Mouse (Mus musculus) gastrocnemius, postnatal 25 days (tissue): Measurements from ENCODE around the gene Lamtor2. TPM values are rescaled to one million over a fixed set of nuclear protein-coding genes. Genes with fewer than 3 reads are reported as not detected.
"Not testable (repeated sequence)": the region's sequence is repeated elsewhere in the genome, so short reads cannot be mapped to it uniquely, and the experiment has no call there.

Experiments used
- DNase-seq: peaks from one replicate; pipeline ENCODE4 v3.0.0; 2022
- long read RNA-seq, 2 experiments: library from polyadenylated mRNA; stranded (forward); transcript quantifications; one replicate each; pipeline ENCODE4 v2.0.0; 2021
- total RNA-seq, 2 experiments: library from RNA; stranded (reverse); gene quantifications; 1 replicate in 1 of 2; 2 replicates in 1 of 2; pipeline ENCODE4 v1.2.3; 2021

Lamtor2 gene
- 10 to 100 TPM; 76.1 to 81.1 TPM for total RNA-seq
- long read RNA-seq, experiment 1, transcript Lamtor2-202 (4 exons, 568 nt): minor isoform, 18 of 147 reads
- long read RNA-seq, experiment 1, transcript Lamtor2-201 (4 exons, 668 nt): major isoform, 98 of 147 reads
- long read RNA-seq, experiment 1, transcript Lamtor2-203 (2 exons, 567 nt): minor isoform, 12 of 147 reads
- long read RNA-seq, experiment 1, partial matches to known transcripts: 2 of 147 reads
- long read RNA-seq, experiment 1, other reads (novel, unspliced or antisense): 16 of 147 reads
- long read RNA-seq, experiment 2, transcript Lamtor2-201 (4 exons, 668 nt): major isoform, 88 of 101 reads
- long read RNA-seq, experiment 2, partial matches to known transcripts: 6 of 101 reads
- long read RNA-seq, experiment 2, other reads (novel, unspliced or antisense): 3 of 101 reads

GRCm38 (mm10) chr3:88552676-88553524, at the start of gene Lamtor2:
Lamtor2 (minus strand) TSS chr3:88553074.
- peak; percentile 98 for DNase-seq

- DNase-seq: no peak
Measured at GRCm38 (mm10) chr3:88602466-88602865, 49.6 kb upstream of the Lamtor2 start.

DNA sequence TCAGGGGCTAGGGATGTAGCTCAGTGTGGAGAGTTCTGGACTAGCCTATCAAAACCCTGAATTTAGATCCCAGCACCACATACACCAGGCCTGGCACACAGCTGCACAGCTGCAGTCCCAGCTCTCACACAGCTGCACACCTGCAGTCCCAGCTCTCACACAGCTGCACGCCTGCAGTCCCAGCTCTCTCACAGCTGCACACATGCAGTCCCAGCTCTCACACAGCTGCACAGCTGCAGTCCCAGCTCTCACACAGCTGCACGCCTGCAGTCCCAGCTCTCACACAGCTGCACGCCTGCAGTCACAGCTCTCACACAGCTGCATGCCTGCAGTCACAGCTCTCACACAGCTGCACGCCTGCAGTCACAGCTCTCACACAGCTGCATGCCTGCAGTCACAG, 43.7 kb upstream of the Lamtor2 start:
- not testable (repeated sequence) for DNase-seq

DNA sequence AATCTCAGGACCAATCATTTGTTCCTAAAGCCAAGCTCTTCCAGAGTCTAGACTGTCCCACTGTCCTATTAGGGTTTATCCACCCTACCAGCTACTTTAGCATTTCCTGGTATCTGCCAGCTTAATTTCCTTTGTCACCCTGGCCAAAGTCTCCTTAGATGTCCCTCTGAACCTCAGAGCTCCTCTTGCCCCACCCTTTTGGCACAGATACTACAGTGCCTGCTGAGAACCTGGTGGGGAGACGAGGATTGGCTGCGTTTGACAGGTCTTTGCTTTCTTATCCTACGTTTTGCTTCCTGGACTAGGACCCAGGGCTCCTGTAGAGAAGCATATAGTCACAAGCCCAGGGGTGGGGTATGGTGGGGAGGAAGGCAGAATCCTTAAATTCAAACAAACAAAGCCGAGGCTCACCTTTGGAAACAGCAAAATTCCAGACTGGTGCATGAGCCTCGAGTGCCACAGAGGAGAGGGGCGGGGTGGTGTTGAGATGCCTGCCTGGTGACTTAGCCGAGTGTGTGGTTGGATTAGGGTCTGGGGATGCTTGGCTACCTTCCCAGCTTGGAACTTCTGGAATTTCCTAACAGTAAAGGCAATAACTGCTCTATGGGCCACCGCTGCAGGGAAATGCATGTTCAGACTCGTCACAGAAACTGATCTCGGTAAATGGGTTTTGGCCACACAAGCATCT, 41.2 kb upstream of the Lamtor2 start:
- DNase-seq: no peak

DNA sequence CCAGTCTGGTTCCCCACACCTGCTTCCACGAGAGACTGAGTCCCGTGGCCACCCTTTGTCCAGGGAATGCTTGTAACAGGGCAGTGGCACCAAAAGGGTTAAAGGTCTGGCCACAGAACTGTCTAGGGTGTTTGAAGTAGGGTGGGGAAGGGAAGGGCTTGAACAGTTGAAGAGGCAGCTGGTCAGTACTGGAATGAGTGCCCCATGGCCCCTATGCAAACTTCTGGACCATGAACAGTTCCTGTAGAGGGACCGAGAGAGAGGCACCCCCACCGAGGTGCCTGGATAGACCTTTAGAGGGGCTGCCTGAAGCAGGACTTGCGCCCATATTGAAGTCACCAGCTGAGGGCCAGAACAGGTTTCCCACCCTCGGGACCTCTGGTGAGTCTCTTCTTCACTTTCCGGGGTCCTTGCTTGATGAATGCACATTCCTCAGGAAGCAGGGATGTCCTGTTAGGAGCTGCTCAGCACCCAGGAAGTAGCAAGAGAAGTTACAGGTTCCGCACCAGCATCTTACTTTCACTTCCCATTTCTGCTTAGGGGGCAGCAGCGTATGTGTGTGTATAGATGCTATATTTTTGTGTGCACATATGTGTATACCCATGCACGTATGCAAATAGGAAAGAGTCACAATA, 40.2 kb upstream of the Lamtor2 start:
- DNase-seq: no peak

GRCm38 (mm10) chr3:88591950-88592731, 39.3 kb upstream of the Lamtor2 start:
- DNase-seq: no peak

DNA sequence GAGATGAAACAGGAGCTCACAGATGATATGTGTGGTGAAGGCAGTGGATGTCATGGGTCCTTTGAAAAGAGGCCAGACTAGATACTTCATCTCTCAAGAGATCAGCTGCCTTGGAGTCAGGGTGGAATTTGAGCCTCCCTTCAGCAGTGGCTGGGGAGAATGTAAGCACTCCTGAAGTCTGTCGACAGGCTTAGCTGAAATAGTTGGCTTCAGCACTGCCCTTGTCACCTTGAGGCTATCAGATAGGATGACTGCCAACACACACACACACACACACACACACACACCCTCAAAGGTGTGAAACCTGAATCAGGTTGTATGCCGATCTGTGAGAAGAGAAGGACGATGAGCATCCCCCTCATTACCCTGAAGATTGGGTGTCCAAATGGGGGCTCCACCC, 38.2 kb upstream of the Lamtor2 start:
- DNase-seq: no peak

DNA sequence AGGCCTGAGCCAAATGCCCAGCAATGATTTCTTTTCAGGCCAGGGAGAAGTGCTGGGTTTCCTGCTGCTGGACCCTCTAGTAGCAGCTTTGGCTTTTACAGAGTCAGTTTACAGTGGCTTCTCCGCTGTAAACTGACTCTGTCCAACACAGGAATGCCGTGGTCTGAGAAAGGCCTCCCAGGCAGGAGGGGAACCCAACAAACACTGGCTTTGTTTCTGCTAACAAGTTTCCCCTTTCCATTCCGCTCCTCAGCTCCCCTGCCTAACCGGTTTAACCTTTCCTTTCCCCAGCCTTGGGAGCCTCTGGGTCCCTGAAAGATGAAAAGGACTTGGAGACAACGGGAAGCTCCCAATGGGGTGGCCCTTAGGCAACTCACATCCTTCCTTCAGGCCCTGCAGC, 37.4 kb upstream of the Lamtor2 start:
- no peak for DNase-seq

GRCm38 (mm10) chr3:88586640-88587039, 33.8 kb upstream of the Lamtor2 start:
- no peak for DNase-seq

GRCm38 (mm10) chr3:88585769-88586168, 32.9 kb upstream of the Lamtor2 start:
- DNase-seq: no peak

- peak; percentile 79 for DNase-seq
Measured at GRCm38 (mm10) chr3:88579454-88580117, 26.7 kb upstream of the Lamtor2 start.

DNA sequence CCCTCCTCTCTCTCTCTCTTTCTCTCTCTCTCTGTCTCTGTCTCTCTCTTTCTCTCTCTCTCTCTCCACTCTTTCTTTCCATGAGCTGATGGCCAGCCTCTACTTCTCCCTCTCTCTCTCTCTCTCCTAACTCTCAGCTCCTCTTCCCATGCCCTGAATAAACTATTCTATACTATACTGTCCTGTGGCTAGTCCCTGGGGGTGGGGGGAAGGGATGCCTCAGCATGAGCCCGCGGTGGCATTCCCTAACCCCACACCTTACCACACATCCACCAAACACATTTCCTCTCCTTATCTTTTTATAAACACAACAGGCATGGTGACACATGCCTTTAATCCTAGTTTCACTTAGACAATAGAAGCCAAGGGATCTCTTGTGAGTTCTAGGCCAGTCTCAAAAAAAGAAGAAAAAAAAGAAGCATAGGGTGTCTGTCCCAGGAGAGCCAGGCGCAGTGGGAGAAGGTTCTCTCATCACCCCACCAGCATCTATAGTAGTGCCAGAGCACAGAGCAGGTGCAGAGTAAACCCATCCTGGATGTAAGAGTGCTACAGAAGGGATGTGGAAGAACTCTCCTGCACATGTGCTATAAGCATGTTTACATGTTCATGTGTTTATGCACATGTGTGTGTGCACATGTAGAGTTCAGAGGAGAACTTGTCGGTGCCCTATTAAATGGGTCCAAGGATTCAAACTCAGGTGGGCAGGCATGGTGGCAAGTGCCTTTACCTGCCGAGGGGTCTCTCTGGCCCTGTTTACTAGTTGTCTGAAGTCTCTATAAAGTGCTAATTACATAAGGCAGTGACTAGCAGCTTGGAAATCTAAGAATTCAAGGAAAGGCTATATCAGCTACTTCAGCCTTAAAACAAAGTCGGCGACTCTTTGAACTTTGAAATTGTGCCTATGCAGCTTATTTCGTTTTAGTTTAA, 25.9 kb upstream of the Lamtor2 start:
- DNase-seq: no peak

GRCm38 (mm10) chr3:88577846-88578245, 25.0 kb upstream of the Lamtor2 start:
- DNase-seq: not testable (repeated sequence)

- no peak for DNase-seq
Measured at GRCm38 (mm10) chr3:88575540-88575939, 22.7 kb upstream of the Lamtor2 start, which contains the start of gene Ssr2. Ssr2 (plus strand) TSS chr3:88575876.

DNA sequence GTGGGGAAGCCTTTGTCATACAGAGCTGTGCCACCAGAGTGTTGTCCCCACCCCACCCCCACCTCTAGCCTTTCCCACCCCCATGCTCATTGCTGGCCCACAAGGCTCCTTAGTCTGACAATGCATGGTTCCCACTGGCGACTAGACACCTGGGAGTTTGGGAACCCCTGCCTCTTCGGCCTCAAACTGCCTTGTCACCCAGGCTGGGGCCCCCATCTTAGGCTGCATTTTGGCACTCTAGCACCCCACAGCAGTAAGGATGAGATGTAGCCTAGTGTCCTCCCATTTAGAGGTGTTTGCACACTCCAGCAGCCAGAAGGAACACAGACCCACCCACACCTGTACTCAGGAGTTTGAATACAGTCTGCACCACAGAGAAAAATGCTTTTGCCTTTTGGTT, 20.9 kb upstream of the Lamtor2 start:
- DNase-seq: no peak

DNA sequence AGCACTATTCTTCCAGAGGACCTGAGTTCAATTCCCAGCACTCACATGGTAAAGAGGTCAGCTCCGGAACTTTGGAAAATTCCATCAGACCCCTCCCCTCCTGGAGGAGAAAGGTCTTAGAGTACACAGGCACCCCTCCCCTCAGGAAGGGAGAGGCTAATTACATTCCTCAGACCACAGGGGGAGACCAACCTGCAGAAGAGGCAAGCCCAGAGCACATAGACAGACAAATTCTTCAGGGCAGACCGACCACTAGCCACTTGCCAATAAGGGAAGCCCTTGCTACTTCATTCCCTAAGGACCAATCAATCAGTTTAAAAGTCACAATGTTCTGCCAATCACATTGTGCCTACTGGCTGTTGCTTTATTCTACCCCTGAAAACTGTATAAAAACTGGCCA, 20.0 kb upstream of the Lamtor2 start:
- no peak for DNase-seq

DNA sequence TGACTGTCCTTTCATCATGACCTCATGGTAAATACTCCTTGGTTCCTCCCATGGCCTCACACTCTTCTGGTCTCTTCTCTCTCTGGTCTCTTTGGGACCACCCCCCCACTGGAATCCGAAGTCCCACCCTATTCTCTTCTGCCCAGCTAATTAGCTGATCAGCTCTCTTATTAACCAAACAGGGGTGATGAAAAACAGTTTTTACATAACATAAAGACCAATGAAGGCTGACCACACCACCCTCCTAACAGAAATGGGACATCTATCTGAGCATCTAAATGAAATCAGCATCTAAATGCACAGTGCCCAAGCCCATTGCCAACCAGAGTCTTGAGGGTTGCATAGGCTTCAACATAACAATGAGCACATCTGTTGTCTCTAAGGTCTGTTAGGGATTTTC, 19.0 kb upstream of the Lamtor2 start:
- no peak for DNase-seq

DNA sequence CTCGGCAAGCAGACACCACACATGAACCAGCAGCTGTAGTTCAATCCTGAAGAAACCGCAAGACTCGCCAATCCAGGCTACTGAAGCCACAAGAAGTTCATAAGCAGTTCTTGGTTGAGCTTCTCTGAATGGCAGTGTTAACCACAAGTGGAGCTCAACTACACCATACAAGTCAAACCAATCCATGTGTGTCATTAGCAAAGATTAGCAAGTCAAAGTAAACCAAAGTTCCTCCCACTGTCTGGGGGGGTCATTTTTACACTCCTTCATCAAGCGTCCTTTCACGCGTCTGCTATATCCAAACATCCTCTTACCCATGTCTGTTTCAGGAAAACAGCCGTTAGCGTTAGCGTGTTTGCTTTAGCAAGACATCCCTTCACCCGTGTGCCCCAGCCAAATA, 17.5 kb upstream of the Lamtor2 start:
- DNase-seq: no peak

DNA sequence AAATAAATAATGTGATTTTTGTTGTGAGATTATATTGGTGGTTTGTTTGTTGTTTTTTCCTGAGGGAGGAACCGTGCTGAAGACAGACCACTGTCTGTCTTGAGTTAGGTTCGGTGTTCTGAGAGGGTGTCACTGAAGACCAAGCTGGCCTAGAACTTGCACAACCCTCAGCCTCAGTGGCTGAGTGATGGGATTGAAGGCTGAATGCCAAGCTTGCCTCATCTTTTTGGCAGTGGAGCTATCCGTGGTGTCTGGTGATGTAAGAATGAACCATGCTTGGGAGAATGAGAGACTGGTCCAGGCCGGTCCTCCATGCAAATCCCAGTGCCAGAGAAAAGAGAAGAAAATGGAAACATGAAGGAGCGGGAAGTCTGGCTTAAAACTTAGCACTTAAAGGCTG, 16.8 kb upstream of the Lamtor2 start:
- DNase-seq: no peak

DNA sequence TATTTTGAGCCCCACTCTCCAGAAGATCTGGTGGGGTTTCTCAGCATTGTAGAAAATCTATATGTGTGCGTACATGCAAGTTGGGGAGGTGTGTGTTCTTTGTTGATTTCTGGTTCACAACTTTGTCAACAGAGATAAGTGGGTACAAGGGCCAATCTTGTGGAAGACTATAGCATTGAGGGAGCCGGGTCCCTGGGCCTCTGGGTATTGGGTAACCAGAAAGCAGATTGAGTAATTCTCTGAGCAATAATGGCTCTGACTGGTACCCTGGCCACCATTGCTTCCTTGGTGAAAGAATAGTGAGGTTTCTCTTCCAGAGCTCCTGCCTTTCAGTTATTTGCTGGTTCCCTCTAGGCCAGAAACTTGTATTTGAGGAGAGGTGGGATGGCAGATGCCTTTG, 16.2 kb upstream of the Lamtor2 start:
- DNase-seq: no peak
